Mouse (Mus musculus) macrophage (primary cell): ENCODE measurements around the gene Wnt3a. TPM values are rescaled to one million over a fixed set of nuclear protein-coding genes. Genes with fewer than 3 reads are reported as not detected.
"Not testable (repeated sequence)": the region's sequence is repeated elsewhere in the genome, so short reads cannot be mapped to it uniquely, and the experiment has no call there.

ENCODE experiments used
- H3K27ac ChIP-seq: fragments of 350-480 bp; formaldehyde crosslinking; 2 replicates; pipeline ENCODE4 v1.9.0; 2021
- H3K36me3 ChIP-seq: fragments of 350-480 bp; formaldehyde crosslinking; 2 replicates; pipeline ENCODE4 v1.9.0; 2021; ENCODE audit errors: inconsistent target
- H3K4me3 ChIP-seq: fragments of 350-480 bp; formaldehyde crosslinking; 2 replicates; pipeline ENCODE4 v1.9.0; 2021; ENCODE audit errors: inconsistent target
- H3K79me2 ChIP-seq: fragments of 350-480 bp; formaldehyde crosslinking; 2 replicates; pipeline ENCODE4 v1.9.0; 2021; ENCODE audit errors: inconsistent target
- WGBS: methylation state at CpG from one replicate; pipeline ENCODE4 v1.1.7; 2026; ENCODE audit warnings: inconsistent platforms; ENCODE audit not compliant: missing documents; 5-methylcytosine and 5-hydroxymethylcytosine counted together
- polyA plus RNA-seq: library from polyadenylated mRNA; stranded (reverse); fragments of 250-400 nt; gene quantifications from 3 replicates; pipeline ENCODE4 v1.2.4, GENCODE M21; 2018; ENCODE audit warnings: inconsistent platforms

Gene Wnt3a
- polyA plus RNA-seq, 1 experiment from 2014 or later: not detected

- 35% methylated on average over 3 of the region's 3 CpGs for WGBS
- H3K4me3 ChIP-seq: peak overlapping the region; percentile 100
- H3K36me3 ChIP-seq: no peaks in the 10 kb centered on the region
- peak overlapping the region; percentile 96 for H3K27ac ChIP-seq
- H3K79me2 ChIP-seq: peaks cover 73% of the 10 kb centered on the region
These were observed 64.3 kb downstream of the Wnt3a start for GRCm38 (mm10) chr11:59226251-59226650.

- peaks cover 84% of the 10 kb centered on the region for H3K79me2 ChIP-seq
- H3K36me3 ChIP-seq: peaks cover 3% of the 10 kb centered on the region; the same call in 1 of the 2 replicates
- H3K4me3 ChIP-seq: no peak overlapping the region
- WGBS: 67% methylated on average over 2 of the region's 2 CpGs
- H3K27ac ChIP-seq: no peak overlapping the region
These were observed 65.4 kb downstream of the Wnt3a start for GRCm38 (mm10) chr11:59225167-59225566.

DNA sequence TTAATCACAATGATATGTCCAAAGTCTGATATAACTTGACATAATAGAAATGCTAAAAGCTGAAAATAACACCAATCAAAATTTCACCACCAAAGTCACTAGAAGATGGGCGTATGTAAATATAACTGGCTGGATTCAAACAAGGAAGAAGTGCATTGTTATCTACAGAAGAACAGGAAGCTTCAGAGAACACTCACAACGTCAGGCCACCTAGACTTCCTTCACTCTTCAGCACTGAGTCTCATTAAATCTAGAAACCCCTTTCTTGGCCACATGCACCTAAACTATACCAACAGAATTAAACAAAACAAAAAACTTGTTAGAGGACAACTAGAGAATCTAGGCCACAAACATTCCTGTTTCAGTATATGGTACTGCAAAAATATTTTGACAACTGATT, 66.1 kb downstream of the Wnt3a start:
- 13% methylated on average over 2 of the region's 2 CpGs for WGBS
- peaks cover 91% of the 10 kb centered on the region for H3K79me2 ChIP-seq
- H3K36me3 ChIP-seq: peaks cover 10% of the 10 kb centered on the region; the same call in 1 of the 2 replicates
- no peak overlapping the region for H3K27ac ChIP-seq
- H3K4me3 ChIP-seq: no peak overlapping the region

- H3K79me2 ChIP-seq: peaks cover 93% of the 10 kb centered on the region
- H3K36me3 ChIP-seq: peaks cover 11% of the 10 kb centered on the region; the same call in 1 of the 2 replicates
- H3K27ac ChIP-seq: no peak overlapping the region
- H3K4me3 ChIP-seq: no peak overlapping the region
- 44% methylated on average over 2 of the region's 3 CpGs for WGBS
These were observed 66.5 kb downstream of the Wnt3a start for GRCm38 (mm10) chr11:59224025-59224424.

DNA sequence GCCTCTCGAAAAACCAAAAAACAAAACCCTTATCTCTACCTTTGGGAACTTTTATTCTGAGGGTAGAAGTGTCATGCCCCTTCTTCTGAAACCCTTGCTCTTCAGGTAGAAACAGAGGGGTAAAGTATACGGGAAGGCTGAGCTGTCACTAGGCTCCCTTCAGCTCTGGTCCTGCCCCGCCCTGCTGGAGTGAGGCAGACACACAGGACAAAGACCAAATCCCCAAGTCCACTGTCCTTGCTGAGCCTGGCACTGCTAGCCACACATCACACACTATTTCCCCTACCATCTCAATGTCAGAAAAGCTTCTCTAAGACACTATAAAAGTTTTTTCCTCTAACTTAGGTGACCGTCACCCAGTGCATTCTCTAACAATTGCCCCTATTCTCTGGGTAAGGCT, 68.2 kb downstream of the Wnt3a start:
- no peak overlapping the region for H3K4me3 ChIP-seq
- H3K27ac ChIP-seq: no peak overlapping the region
- peaks cover 100% of the 10 kb centered on the region for H3K79me2 ChIP-seq
- H3K36me3 ChIP-seq: peaks cover 11% of the 10 kb centered on the region; the same call in 1 of the 2 replicates
- WGBS: 97% methylated on average over 4 of the region's 4 CpGs

GRCm38 (mm10) chr11:59221604-59222003, 68.9 kb downstream of the Wnt3a start:
- Histone ChIP-seq H3K27ac (peak overlapping the region; percentile 15; the same call in 1 of the 2 replicates), H3K4me3 (no peak overlapping the region), H3K36me3 (peaks cover 11% of the 10 kb centered on the region; the same call in 1 of the 2 replicates), H3K79me2 (peaks cover 100% of the 10 kb centered on the region)

DNA sequence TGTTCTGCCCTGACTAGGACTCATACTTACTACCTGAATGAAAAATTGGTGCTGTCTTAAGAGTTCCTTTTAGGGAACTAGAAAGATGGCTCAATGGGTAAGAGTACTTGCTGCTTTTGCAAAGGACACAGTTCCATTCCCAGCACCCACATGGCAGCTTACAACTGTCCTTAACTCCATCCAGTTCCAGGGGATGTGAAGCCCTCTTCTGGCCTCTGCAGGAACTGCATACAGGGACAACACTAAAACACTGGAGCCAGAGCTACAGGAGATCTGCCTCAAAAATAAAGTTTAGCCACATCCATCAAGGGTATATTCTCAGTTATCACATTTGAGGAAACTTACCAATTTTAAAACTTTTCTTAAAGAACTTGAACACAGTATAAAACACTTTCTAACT, 71.5 kb downstream of the Wnt3a start:
- peaks cover 21% of the 10 kb centered on the region; the same call in 1 of the 2 replicates for H3K36me3 ChIP-seq
- no peak overlapping the region for H3K27ac ChIP-seq
- H3K4me3 ChIP-seq: no peak overlapping the region
- peaks cover 100% of the 10 kb centered on the region for H3K79me2 ChIP-seq

GRCm38 (mm10) chr11:59218389-59218998, 72.1 kb downstream of the Wnt3a start:
- Histone ChIP-seq H3K27ac (no peak overlapping the region), H3K79me2 (peaks cover 100% of the 10 kb centered on the region), H3K4me3 (no peak overlapping the region), H3K36me3 (peaks cover 23% of the 10 kb centered on the region; the same call in 1 of the 2 replicates)
- 85% methylated on average over 4 of the region's 4 CpGs for WGBS

DNA sequence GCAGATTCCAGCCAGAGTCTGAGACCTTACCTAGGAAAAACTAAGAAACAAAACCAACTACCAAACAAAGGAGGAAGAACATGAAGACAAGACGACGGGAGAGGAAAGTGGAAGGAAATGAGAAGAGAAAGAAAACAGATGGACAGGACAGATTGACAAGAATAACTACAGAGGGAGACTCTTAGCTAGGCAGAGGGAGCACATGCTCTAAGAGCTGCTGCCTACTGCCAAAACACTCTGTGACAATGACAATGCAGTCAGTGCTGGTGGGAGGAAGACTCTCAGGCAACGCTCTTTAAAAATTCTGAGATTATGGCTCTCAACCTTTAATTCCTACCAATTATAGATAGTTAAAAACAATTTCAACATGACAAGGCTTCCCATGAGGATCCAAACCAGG, 73.6 kb downstream of the Wnt3a start:
- no peak overlapping the region for H3K4me3 ChIP-seq
- H3K27ac ChIP-seq: peak overlapping the region; percentile 24; the same call in 1 of the 2 replicates
- peaks cover 100% of the 10 kb centered on the region for H3K79me2 ChIP-seq
- H3K36me3 ChIP-seq: peaks cover 33% of the 10 kb centered on the region; the same call in 1 of the 2 replicates
- WGBS: 17% methylated on average over 3 of the region's 3 CpGs

DNA sequence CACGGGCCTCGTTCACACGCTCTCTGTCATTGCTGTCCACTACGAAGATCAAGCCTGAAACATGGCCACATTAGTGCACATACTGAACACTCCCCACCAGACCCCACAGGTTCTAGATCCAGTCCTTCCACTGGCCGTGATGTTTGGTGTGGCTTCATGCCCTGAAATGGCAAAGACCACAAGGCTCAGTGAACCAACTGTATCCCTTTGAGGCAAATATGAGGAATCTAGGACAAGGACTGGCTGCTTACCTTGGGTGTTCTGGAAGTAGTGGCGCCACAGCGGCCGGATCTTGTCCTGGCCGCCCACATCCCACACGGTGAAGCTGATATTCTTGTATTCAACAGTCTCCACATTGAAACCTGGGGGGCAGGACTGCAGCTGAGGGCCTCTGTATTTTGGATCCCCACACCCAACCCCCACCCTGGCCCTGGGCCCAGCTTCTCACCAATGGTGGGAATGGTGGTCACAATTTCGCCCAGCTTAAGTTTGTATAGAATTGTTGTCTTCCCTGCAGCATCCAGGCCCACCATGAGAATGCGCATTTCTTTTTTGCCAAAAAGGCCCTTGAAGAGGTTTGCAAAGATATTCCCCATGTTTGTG, 77.6 kb downstream of the Wnt3a start:
- Histone ChIP-seq H3K4me3 (no peak overlapping the region), H3K79me2 (peaks cover 93% of the 10 kb centered on the region), H3K36me3 (peaks cover 36% of the 10 kb centered on the region), H3K27ac (no peak overlapping the region)
- 91% methylated on average over 12 of the region's 12 CpGs for WGBS

GRCm38 (mm10) chr11:59212320-59212719, 78.2 kb downstream of the Wnt3a start:
- H3K27ac ChIP-seq, H3K4me3 ChIP-seq: not testable (repeated sequence)
- H3K79me2 ChIP-seq: peaks cover 86% of the 10 kb centered on the region
- peaks cover 36% of the 10 kb centered on the region for H3K36me3 ChIP-seq
- 17% methylated on average over 12 of the region's 12 CpGs for WGBS

GRCm38 (mm10) chr11:59211561-59211960, 79.0 kb downstream of the Wnt3a start:
- not testable (repeated sequence) for H3K4me3 ChIP-seq, H3K27ac ChIP-seq
- Histone ChIP-seq H3K36me3 (peaks cover 36% of the 10 kb centered on the region), H3K79me2 (peaks cover 79% of the 10 kb centered on the region)
- 95% methylated on average over 4 of the region's 9 CpGs for WGBS

DNA sequence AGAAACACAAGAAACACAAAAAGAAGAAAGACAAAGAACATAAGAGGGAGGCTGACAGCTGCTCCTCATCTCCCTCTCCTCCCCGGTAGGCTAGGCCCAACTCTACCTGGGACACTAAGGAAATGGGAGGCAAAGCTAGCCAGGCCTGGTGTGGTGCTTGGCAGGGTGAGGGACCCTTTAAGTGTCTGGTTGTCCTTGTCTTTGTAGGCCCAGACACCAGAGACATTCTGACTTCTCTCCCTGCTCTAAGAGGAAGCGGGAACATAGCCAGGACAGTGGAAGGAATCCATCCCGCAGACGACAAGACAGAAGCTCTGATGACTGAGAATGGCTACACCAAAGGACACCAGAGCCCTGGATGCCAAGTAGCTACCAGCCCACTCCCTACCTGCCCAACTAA, 80.5 kb downstream of the Wnt3a start:
- no peak overlapping the region for H3K4me3 ChIP-seq
- WGBS: 96% methylated on average over 4 of the region's 4 CpGs
- H3K79me2 ChIP-seq: peaks cover 63% of the 10 kb centered on the region
- no peak overlapping the region for H3K27ac ChIP-seq
- H3K36me3 ChIP-seq: peaks cover 50% of the 10 kb centered on the region

GRCm38 (mm10) chr11:59209580-59209979, 81.0 kb downstream of the Wnt3a start:
- peaks cover 59% of the 10 kb centered on the region for H3K79me2 ChIP-seq
- WGBS: 76% methylated on average over 5 of the region's 5 CpGs
- H3K4me3 ChIP-seq: no peak overlapping the region
- peaks cover 48% of the 10 kb centered on the region for H3K36me3 ChIP-seq
- H3K27ac ChIP-seq: no peak overlapping the region

GRCm38 (mm10) chr11:59209003-59209441, 81.5 kb downstream of the Wnt3a start:
- 20% methylated on average over 18 of the region's 18 CpGs for WGBS

More at GRCm38 (mm10) chr11:59209003-59209441, 81.5 kb downstream of the Wnt3a start:
- H3K36me3 ChIP-seq: peaks cover 49% of the 10 kb centered on the region
- peak overlapping the region; percentile 37 for H3K4me3 ChIP-seq
- H3K27ac ChIP-seq: 0 out of 2 replicates have a peak overlapping the region, but pooled peaks have one; percentile 13
- peaks cover 55% of the 10 kb centered on the region for H3K79me2 ChIP-seq
